Mouse (Mus musculus): ENCODE results near the gene Fancc.

Gene Fancc

DNA sequence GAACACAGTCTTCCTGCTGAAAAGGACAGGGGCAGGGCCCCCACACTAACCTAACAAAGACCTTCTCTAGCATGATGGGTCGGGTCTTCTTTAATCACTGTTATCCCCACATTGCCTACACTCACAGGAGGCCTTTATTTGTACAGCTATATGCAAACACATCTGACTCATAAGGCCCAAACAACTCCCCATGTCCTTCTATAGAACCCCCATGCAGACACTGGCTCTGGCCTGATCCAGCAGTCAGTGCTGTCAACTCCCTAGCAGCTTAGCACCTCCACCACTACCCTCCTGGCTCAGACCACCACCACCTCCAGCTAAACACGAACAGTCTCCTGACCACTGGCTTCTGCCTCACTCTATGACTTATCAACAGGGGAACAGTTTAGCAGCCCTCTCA is 149.4 kb downstream of the Fancc start:
- DNase-seq (ENCODE audit: low spot score), result no peak

DNA sequence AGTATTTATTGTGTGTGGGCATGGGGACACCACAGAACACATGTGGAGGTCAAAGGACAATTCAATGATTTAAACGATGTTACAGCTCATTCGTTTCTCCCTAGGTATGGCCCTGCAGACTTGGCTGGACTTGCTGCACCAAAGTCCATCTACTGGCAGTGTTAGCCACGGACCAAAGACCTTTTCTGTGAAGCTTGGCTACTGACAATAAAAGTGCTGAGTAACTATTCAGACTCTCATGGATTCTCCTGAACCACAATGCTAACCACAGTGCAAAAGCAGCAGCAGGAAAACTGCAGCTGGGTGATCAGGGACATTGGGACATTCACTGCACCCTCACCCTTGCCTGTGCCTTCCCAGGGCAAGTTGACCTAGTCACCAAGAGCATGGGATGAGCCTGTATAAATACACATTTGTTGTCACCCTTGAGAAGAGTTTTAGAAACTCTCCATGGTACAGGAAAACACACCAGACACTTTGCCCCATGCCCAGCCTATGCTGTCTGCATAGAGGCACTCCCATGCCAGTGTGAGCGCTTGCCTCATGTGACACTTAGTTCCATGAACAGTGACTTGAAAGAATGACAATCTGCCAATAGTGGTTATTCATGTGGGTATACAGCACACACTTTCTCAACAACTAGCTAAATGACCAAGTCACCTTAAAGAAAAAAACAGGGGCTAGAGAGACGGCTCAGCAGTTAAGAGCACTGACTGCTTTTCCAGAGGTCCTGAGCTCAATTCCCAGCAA is 151.4 kb downstream of the Fancc start:
- no peak for DNase-seq (ENCODE audit: low spot score)

DNA sequence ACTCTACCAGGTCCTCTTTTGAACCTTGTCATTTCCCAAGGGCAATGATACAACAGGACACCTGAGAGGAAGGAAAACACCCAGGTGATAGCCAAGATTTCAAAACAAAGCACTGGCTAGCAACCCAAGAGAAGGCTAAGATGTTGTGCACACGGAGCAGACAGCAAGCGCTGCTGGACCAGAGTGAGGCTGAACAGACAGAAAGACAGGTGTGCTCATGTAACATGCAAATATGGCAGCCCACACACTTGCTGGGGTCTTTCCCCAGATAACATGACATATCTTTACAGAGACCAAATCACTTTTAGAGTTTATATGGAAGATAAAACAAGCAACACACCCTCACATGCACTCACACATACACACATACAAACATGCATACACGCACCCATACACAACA is 152.6 kb downstream of the Fancc start:
- no peak for DNase-seq (ENCODE audit: low spot score)

DNA sequence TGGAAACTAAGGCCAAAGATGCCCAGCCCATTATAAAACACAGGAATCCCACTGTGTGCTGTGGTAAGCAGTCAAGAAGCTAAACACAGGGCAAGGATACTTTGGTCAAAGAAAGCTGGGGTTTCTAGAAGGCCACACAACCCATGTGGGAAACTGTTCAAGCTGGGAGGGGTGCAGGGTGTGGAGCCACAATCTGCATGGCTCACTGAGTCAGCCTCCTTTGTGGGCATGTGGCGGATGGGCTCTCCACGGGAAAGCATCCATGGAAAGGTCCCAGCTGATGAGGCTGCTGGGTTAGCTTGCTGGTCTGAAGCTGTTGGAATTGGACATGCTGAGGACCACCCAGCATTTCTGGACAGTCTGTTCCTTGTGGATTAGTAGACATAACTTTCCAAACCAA is 154.3 kb downstream of the Fancc start:
- DNase-seq (ENCODE audit: low spot score), result no peak

DNA sequence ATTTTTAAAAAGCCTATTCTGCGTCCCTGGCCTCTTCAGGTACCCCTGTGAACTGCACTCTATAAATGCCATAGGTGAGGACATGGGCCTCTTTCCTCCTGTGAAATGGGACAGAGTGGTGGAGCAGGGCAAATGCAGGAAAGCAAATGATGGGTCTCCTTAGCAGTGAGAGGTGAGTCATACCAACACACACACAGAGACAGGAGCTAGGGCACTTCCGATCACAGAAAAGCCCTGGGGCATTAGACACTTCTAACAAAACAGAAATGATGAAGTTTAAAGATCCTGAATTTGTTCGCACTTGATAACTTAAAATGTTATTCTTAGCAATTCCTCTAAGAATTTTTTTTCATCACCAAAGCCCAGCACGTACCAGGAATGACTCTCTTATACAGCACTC is 157.1 kb downstream of the Fancc start:
- DNase-seq (ENCODE audit: low spot score), result no peak

DNA sequence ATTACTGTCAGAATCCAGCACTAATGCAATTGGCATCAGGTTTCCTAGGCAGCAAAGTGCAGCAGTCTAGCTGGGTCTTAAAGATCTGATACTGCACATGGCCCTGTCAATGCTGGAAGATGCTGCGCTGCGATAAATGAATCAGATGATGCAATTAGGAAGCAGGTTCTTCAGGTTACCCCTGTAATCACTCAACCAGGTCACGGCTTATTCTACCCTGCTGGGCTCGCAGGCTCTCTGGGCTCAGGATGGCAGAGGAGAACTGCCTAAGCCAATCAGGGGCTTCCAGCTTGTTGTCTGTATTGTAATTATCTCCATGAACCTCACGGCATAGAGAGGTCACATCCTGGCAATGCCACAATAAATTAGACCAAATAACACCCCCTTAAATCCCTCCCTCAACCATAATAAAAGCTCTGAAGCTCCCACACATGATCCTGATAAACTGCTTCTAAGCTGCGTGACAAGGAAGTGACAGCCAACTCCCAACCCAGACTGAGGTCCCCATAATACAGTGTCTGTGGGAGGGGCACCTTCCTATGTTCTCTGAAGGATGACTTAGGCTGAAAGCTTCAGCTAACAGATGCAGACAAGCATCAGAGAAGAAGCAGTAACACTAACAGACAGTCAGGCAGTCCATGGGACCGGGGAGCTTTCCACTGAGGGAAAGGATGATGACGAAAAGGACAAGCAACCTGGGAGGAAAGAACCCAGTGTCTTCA is 159.7 kb downstream of the Fancc start:
- DNase-seq (ENCODE audit: low spot score), result no peak

DNA sequence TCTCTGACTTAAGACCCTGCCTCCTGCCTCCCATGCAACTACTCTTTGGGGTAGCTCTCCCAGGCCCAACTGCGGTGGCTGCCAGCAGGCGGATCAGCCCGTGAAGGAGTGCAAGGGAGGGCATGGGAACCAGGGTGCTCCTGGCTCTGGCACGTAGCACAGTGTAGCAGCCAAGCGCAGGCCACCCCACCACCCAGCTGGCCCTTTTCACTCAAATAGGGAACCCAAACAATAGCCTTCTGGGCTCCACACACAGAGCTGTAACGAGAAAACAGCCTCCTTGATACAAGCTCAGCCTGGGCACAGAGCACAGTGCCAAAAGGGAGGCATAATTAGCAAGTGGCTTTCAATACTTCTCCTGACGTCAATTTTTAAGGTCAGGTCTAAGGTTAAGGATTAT is 160.7 kb downstream of the Fancc start:
- no peak for DNase-seq (ENCODE audit: low spot score)

DNA sequence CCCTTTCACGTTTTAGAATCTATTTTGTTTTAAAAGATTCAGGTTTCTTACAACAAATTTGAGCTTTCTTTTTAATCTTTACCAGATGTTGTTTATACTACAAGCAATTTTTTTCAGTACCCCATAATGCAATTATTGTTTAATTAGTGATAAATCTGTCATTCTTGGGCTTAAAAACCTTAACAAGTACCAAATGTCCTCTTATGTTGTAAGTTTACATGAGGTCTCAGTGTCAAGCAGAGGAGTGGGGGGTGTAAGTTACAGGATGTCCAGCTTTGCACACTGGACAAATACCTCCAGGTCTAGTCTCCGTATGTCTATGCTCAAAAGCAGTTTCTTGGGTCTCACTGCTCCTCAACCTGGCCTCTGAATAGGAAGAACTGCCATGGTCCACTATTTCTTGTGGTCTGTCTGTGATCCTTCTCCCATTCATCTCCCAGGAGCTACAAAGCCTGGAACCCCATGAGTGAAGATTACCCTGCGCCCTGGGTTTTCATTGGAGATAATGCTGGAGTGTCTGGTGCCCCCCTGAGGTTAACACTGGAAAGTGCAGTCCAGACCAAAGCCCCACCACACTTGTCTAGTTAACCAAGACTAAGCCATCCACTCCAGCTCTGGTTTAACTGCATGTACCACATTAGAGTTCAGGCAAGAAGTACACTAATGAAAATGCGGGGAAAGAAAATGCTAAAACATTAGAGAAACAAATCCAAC is 161.5 kb downstream of the Fancc start:
- no peak for DNase-seq (ENCODE audit: low spot score)

DNA sequence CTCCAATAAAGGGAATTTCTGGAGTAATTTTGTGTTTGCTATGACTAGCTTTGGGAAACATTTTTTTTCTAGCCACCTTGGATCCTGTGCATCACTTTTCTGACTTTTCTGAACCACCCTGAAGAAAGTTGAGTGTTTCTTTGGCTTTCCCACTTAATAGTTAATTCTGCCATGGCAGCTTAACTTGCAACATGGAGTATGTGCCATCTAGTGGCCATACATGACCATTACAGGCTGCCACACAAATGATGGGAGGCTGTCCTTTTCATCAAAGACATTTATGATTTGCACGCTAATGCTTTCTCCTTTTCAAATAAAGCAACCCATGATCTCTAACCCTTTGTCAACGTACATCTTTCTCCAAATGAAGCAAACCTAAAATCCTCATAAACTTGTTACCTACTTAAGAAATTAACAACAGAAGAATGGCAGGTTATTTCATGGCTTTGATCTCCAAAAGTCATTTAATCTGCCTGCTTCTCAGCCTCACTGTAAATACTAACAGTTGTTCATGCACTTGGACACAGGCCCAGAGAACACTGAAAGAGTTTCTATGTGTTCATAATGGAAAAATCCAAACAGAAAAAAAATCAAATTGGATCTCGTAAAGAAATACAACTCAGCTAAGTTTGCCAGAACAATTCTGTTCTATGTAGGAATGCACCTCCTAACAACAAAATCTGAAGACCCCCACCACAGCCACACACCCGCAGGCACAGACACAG is 164.3 kb downstream of the Fancc start:
- no peak for DNase-seq (ENCODE audit: low spot score)

DNA sequence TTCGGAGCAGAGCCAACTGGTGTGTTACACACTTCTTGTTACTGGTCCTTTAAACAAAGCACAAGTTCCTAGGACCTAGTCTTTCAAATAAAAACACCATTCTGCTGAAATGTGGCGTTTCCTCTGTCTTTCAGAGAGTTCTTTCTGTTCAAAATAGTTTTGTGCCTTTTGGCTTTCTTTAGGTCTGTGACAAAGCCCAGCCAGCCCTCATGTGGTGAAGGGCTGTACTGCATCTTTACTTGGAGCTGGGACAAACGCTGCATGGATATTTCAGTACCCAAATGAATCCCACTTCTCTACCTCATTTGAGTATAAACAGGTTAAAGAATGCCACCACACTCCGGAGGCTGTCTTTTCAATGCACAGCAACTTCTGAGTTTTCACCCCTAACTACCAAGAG is 165.7 kb downstream of the Fancc start:
- DNase-seq (ENCODE audit: low spot score), result no peak

DNA sequence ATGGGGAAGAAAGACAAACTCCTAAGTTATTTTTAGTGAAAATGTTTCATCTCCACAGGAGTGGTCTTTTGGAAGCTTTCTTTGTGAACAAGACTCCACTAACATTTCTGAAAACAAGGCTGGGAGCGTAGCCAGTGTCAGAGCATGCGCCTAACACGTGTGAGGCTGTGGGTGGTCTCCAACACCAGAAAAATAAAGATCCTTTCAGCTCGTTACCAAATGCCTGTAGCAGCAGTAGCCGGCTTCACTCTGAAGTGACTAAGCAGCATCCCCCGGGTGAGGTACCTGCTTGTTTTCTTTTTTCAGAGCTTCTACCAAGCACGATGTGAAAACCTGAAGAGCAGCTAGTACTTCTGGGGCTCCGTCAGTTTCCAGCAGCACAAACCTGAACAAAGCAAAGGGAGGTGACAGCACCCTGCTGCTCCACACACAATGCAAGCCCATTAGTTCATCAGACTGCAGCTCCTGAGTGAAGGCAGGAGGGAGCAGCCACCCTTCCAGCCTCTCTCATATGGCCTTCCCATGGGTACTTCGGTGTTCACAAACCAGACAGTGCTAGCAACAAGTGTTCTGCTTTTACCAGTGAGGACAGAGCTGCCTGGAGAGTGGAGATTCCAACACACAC is 166.7 kb downstream of the Fancc start:
- DNase-seq (ENCODE audit: low spot score), result no peak

DNA sequence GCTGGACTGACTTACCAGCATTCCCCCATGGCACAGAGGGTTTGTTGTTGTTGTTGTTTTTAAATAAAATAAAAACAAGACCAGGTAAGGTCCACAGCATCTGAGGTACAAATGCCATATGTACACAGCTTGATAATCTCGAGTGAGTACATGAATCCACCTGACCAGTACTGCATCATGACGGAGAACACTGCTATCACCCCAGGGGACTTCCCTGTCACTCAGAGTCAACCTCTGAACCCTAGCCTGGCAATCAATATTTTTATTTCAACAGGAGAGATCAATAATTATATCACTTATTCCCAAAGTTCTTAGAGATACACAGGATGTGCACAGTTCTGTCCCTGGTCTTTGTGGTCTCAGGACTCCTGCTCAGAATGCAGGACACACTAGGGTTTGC is 171.1 kb downstream of the Fancc start:
- DNase-seq (ENCODE audit: low spot score), result no peak

DNA sequence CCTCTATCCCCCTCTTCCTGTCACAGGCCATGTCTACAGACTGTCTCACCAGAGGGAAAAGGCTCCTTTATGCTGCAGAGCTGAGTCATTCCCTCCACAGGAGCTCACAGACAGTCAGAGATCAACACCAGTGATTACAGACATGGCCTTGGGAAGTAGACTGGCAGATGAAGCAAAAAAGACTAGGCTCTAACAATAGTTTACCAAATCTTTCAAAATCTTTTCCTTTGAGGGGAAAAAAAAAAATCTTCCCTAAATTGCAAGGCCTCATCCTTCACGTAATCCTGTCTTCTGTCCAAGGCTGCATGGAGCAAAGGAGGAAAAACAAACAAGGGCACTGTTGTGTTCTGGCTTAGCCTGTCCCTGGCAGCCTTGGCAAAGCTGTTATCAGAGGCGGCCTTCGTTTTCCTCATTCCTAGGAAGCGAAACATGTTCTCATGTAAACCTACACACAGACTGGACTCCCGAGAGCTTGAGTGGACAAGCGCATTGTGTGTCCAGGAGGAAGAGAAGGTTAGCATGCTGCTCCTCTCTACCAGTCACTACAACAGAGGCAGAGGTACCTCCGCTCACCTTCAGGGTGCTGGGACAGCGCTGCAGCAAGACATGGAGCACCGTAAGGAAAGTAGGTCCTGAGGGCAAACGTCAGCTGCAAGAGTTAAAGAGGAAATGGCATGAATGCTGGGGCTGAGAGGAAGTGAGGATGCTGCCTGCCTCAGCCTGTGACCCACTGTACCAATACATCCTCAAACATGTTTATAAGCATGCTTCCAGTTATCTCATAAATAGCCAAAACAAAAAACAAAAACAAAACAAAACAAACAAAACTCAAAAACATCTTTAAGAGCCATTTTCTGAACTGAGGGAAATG is 171.9 kb downstream of the Fancc start:
- DNase-seq (ENCODE audit: low spot score), result peak; percentile 45

DNA sequence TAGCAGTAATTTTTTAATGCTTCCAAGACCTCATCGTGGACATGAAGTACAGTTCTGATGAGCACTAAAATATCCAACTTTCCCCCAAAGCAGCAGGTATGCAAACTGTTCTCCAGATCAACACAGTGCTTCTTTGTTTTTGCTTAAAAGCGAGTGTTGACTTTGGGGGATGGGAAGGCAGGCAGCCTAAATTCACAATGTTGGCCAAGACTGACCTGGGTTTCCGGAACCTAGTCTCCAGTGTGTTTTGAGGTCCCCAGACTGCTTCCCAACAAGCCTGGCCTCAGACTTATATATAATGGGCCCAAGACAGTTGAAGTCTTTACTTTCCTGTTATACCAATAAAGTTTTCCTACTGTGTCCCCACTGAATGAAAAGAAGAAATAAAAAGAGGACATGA is 172.8 kb downstream of the Fancc start:
- DNase-seq (ENCODE audit: low spot score), result no peak

DNA sequence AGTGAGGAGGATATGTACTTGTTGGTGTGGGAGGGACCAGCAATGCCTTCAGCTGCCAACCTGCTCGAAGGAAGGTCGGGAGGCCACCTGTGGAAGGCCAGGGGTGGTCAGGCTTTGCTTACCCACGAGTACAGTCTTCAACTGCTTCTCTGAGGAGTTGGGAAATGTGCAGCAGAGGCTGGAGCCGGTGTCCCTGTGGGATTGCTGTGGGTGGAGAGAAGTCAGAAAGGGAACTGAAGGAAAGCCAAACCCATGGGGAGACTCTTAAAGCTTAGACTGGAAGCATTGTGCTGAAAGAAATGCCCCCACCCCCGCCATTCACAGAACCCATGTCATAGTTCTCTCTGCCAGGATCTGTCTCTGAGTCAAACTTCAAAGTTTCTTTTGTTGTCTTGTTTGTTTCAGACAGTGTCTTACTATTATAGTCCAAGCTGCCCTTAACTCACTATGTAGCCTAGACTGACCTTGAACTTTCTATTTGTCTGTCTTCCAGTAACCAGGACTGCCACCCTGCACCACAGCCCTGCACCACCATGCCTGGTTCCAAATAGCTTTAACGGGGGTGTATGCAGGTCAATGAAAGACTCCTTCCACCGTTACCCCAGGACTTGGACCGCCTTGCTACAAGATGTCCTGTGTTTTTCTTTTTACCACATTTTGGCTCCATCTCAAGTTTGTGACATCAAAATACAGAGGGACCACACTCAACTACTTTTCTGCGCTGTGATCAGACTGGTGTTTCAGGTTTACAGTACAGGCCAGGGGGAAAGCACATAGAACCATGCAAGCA is 173.6 kb downstream of the Fancc start:
- no peak for DNase-seq (ENCODE audit: low spot score)

DNA sequence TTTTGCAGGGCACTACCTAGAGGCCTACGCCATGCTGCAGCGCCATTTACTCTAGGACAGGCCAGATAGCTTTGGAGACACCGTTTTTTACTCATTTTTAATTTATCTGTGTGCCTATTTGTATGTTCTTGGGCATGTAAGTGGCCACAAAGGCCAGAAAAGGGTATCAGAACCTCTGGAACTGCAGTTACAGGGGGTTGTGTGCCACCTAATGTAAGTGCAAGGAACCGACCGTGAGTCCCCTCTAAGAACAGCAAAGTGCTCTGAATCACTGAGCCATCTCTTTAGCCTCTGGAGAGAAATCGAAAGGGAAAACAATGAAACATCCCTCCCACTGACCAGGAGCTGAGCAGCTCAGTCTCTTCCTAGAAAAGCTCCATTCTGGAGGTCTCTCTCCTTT is 174.3 kb downstream of the Fancc start:
- DNase-seq (ENCODE audit: low spot score), result no peak

DNA sequence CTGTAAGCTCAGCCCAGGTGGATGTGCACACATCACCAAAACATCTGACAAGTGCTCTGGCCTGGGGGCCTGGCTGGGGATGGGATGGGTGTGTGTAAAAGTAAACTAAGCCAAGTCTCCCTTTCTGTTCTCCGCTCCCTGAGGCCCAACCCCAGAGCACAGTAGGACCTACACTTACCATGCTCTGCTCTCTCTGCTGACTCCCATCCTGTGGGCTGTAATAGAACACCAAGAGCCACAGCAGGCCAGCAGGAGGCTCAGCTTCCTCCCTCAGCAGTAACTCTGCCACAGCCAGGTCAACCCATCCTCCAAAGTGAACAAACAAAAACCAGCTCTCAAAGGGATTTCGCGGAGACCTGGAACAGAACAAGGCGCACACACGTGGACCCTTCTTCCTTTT is 175.4 kb downstream of the Fancc start:
- no peak for DNase-seq (ENCODE audit: low spot score)

DNA sequence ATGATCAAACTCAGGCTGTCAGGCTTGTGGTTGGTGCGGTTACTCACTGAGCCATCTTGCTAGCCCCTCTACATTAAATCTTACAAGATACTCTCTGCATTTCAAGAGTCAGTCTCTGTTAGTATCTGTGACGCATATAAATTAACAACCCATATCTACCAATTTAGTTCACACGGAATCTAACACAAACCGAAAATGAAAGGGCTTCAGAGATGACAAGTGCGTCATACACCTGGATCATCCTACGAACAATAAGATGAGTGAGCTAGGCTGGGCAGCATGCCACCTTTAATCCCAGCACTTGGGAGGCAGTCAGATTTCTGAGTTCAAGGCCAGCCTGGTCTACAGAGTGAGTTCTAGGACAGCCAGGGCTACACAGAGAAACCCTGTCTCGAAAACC is 177.3 kb downstream of the Fancc start:
- no peak for DNase-seq (ENCODE audit: low spot score)

DNA sequence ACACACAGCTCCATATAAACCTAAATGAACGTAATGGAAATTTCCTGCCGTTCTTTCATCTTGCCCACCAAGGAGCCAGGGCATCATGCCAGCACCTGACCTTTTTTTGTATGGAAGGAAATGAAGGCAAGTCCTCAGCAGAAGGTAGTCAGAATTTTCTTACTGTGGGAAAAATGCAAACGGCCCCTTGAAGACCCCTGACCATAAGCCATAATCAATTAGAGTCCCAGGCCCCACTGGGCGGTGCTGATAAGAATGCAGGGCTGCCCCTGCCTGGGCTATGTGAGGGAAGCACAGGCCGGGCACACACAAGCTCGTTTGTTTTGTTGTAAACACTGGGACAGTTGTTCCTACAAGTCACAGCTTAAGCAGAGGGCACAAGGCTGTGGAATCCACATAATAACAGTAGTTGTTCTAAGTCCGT is 179.4 kb downstream of the Fancc start:
- no peak for DNase-seq (ENCODE audit: low spot score)

DNA sequence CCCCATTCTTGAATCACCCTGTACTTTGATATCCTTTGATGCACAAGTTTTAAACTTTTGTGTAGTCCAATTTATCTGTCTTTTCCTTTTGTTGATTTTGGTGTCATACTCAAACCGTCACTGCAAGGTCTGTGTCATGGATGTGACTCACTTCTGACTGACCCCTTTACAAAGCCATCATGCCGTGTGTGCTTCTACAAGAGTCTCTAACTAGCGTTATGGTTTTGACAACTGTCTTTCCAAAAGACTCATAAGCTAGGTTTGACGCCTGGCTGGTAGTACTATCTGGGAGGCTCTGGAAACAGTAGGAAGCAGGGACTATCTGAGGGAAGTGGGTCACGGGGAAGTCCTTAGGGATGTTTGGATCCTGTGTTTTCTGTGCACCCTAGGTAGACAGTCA is 180.7 kb downstream of the Fancc start:
- no peak for DNase-seq (ENCODE audit: low spot score)
